Mouse (Mus musculus) lung, adult 2 months (tissue): Measurements from ENCODE around the gene Aldh1l2.

Experiments
- CTCF ChIP-seq: fragments of 200-500 bp; IDR thresholded peaks from 2 replicates; pipeline ENCODE4 v1.5.1; 2011; ENCODE audit warnings: mild to moderate bottlenecking, low read length, control low read depth; ENCODE audit not compliant: insufficient read depth
- POLR2A ChIP-seq: fragments of 200-500 bp; IDR thresholded peaks from 2 replicates; pipeline ENCODE4 v1.6.1; 2011; ENCODE audit warnings: low read depth, mild to moderate bottlenecking, control low read depth, low read length, borderline replicate concordance; ENCODE audit errors: extremely low read depth

DNA sequence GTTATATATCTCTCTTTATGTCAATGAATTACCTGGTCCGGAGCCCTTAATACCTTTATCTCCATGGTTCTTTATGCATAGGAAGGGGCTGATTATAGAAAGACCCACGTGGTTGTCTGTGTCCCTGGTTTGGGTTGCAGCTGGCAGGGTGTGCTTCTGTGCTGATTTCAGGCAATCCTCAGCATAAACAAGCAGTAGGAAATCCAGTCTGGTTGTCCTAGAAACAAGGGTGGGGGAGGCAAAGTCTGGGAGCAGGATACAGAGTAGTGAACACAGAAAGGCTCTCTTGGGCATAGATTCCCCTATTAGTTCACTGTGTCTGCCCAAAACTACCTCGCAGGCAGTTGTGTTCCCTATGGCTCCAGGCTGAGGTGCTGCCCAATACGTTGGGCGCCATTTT is 56.7 kb downstream of the Aldh1l2 start:
- no peak for TF ChIP-seq CTCF
- TF ChIP-seq POLR2A = no peak
